Mouse (Mus musculus) intestine, postnatal 0 days (tissue): Measurements from ENCODE around the gene Wwc2. TPM values are rescaled to one million over a fixed set of nuclear protein-coding genes. Genes with fewer than 3 reads are reported as not detected.

ENCODE experiments used
- ATAC-seq: fragments of 200-750 bp; cut with Nextera tagmentation; 2 replicates; pipeline ENCODE4 v1.8.0; 2017; ENCODE audit warnings: mild to moderate bottlenecking, moderate TSS enrichment, moderate library complexity
- H3K27ac ChIP-seq: fragments of 300-500 bp; sonication (generic); 2 replicates; pipeline ENCODE4 v1.5.1; 2014; ENCODE audit warnings: mild to moderate bottlenecking, low read depth, low read length, moderate library complexity
- H3K27me3 ChIP-seq: fragments of 300-500 bp; sonication (generic); replicated peaks from 2 replicates; pipeline ENCODE4 v1.6.1; 2014; ENCODE audit warnings: low read length, mixed read lengths; ENCODE audit not compliant: control insufficient read depth, insufficient read depth
- H3K36me3 ChIP-seq: fragments of 300-500 bp; sonication (generic); 2 replicates; pipeline ENCODE4 v1.6.1; 2014; ENCODE audit warnings: mild to moderate bottlenecking, moderate library complexity; ENCODE audit not compliant: control insufficient read depth, insufficient read depth
- H3K4me1 ChIP-seq: fragments of 300-500 bp; sonication (generic); replicated peaks from 2 replicates; pipeline ENCODE4 v1.6.1; 2014; ENCODE audit warnings: antibody characterized with exemption, low read length, mixed read lengths; ENCODE audit not compliant: control insufficient read depth, insufficient read depth
- H3K4me2 ChIP-seq: fragments of 300-500 bp; sonication (generic); replicated peaks from 2 replicates; pipeline ENCODE4 v1.6.1; 2014; ENCODE audit warnings: low read depth, mild to moderate bottlenecking, moderate library complexity
- H3K4me3 ChIP-seq: fragments of 300-500 bp; sonication (generic); 2 replicates; pipeline ENCODE4 v1.5.1; 2014; ENCODE audit warnings: low read depth, low read length
- H3K9ac ChIP-seq: fragments of 300-500 bp; sonication (generic); 2 replicates; pipeline ENCODE4 v1.6.1; 2014; ENCODE audit warnings: mild to moderate bottlenecking, low read depth, low read length
- H3K9me3 ChIP-seq: fragments of 300-500 bp; sonication (generic); 2 replicates; pipeline ENCODE4 v1.6.1; 2016; ENCODE audit warnings: mixed run types; ENCODE audit not compliant: control insufficient read depth
- CTCF ChIP-seq: sonication (generic); IDR thresholded peaks from 2 replicates; pipeline ENCODE4 v1.5.1; 2016; ENCODE audit warnings: low read depth, mild to moderate bottlenecking, control low read depth, antibody characterized with exemption, moderate library complexity
- WGBS: fragments of 180-500 bp; shearing (Covaris S2); extraction: QIAGEN DNeasy Blood & Tissue Kit; methylation state at CpG from one replicate; pipeline ENCODE4 v1.1.7; 2014; 5-methylcytosine and 5-hydroxymethylcytosine counted together
- polyA plus RNA-seq: library from polyadenylated mRNA; unstranded; fragments of >200 nt; fragmentation: Nextera tagmentation; extraction: Ambion mirVana; gene quantifications from 2 replicates; pipeline ENCODE4 v1.2.1, GENCODE M21; 2015

Wwc2 gene
- polyA plus RNA-seq, 1 experiment from 2014 or later, result 6.7 TPM

- Histone ChIP-seq H3K27ac (0 out of 2 replicates have a peak overlapping the region, but pooled peaks have one; percentile 46), H3K36me3 (no peaks in the 10 kb centered on the region), H3K4me2 (no peak overlapping the region), H3K4me1 (no peaks in the 10 kb centered on the region), H3K9ac (no peak overlapping the region), H3K9me3 (no peaks in the 10 kb centered on the region), H3K27me3 (no peaks in the 10 kb centered on the region), H3K4me3 (no peak overlapping the region)
- ATAC-seq, result no peak
- 65% methylated on average over 10 of the region's 10 CpGs for WGBS
- no peak for TF ChIP-seq CTCF
Observed at GRCm38 (mm10) chr8:47939933-47940870, 50.5 kb downstream of the Wwc2 start.

GRCm38 (mm10) chr8:47939217-47939616, 51.5 kb downstream of the Wwc2 start:
- WGBS, result 67% methylated on average over 7 of the region's 7 CpGs

DNA sequence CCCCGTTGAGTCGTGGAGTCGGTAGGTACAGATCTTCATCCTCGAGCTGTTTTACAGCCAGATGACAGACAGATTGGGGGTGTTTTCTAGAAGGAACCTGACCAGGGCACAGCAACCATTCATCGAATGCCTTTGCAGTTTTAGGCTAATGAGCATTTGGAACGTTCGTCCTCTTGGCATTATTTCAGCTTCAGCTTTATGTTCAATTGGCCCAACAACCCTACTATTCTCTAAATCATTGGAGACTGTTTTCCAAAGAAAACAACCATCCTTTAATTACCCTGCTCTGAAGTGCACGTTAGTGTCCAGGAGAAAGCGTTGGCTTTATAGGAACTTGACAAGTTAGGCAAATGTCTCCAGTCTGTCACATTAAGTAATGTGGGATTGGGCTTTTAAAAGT, 54.3 kb downstream of the Wwc2 start:
- no peak for ATAC-seq
- Histone ChIP-seq H3K36me3 (no peaks in the 10 kb centered on the region), H3K27me3 (no peaks in the 10 kb centered on the region), H3K9ac (no peak overlapping the region), H3K27ac (no peak overlapping the region), H3K4me1 (peaks cover 11% of the 10 kb centered on the region; the same call in 1 of the 2 replicates), H3K9me3 (no peaks in the 10 kb centered on the region), H3K4me2 (no peak overlapping the region), H3K4me3 (no peak overlapping the region)
- TF ChIP-seq CTCF, result no peak
- WGBS, result 62% methylated on average over 9 of the region's 9 CpGs

More at GRCm38 (mm10) chr8:47939217-47939616, 51.5 kb downstream of the Wwc2 start:
- Histone ChIP-seq H3K9me3 (no peaks in the 10 kb centered on the region), H3K27ac (no peak overlapping the region), H3K36me3 (no peaks in the 10 kb centered on the region), H3K4me3 (no peak overlapping the region), H3K4me2 (no peak overlapping the region), H3K4me1 (no peaks in the 10 kb centered on the region), H3K9ac (no peak overlapping the region), H3K27me3 (no peaks in the 10 kb centered on the region)
- TF ChIP-seq CTCF, result no peak
- ATAC-seq, result no peak

GRCm38 (mm10) chr8:47935461-47935860, 55.3 kb downstream of the Wwc2 start:
- H3K27me3 ChIP-seq, result no peaks in the 10 kb centered on the region
- no peak for ATAC-seq
- no peak overlapping the region for H3K9ac ChIP-seq
- no peaks in the 10 kb centered on the region for H3K9me3 ChIP-seq
- no peak overlapping the region for H3K27ac ChIP-seq
- H3K4me3 ChIP-seq, result no peak overlapping the region
- H3K36me3 ChIP-seq, result no peaks in the 10 kb centered on the region
- 84% methylated on average over 5 of the region's 5 CpGs for WGBS
- no peak overlapping the region for H3K4me2 ChIP-seq
- TF ChIP-seq CTCF, result no peak
- peaks cover 11% of the 10 kb centered on the region; the same call in 1 of the 2 replicates for H3K4me1 ChIP-seq

DNA sequence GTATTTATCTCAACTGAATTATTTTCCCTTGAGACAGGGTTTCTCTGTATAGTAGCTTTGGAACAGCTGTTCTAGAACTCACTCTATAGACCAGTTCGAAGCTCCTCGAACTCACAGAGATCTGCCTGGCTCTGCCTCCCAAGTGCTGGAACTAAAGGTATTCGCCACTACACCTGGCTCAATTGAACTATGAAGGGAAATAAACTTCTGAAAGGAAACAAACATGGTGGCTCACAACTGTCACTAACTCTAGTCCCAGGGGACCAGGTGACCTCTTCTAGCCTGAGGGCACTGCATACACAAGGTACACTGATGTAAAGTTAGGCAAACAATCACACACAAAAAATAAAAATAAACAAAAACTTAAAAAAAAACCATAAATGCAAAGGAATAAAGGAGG, 57.6 kb downstream of the Wwc2 start:
- H3K36me3 ChIP-seq, result no peaks in the 10 kb centered on the region
- H3K4me2 ChIP-seq, result no peak overlapping the region
- no peak overlapping the region for H3K9ac ChIP-seq
- no peak overlapping the region for H3K27ac ChIP-seq
- 84% methylated on average over 3 of the region's 3 CpGs for WGBS
- H3K9me3 ChIP-seq, result no peaks in the 10 kb centered on the region
- no peak for TF ChIP-seq CTCF
- H3K4me3 ChIP-seq, result no peak overlapping the region
- no peaks in the 10 kb centered on the region for H3K27me3 ChIP-seq
- peaks cover 11% of the 10 kb centered on the region; the same call in 1 of the 2 replicates for H3K4me1 ChIP-seq
- ATAC-seq, result no peak

DNA sequence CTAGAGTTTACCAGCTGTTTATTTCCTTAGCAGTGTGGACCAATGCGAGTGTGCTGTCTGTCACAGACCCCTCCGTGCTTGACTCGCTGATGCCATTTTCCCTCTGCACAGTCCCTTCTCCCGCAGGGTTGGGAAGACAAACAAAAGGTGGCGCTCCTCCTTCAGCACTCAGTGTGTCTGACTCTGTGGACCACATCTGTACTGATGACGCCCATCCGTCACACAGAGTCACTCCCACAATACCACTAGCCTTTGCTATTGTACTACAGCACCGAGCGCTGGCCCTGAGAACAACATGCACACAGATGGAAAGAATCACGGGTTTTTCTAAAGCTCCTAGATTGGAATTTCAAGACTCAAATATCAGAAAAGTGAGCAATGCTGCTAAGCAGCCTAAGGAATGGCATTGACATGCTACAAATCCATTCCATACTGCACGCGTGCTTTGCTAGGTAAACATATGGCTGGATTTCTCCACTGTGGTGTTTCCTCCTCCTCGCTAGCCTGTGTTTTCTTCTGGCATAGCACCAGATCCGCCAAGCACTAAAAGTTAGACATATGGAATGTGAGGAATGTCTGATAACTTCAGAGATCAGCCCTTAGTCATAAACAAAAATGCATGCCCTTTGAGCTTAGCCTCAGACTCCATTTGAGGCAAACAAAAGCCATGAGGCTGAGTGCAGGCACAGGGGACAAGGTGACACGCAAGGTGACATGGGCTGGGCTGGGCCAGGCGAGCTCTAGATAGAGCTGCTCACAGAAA, 58.5 kb downstream of the Wwc2 start:
- H3K27me3 ChIP-seq, result no peaks in the 10 kb centered on the region
- 22% methylated on average over 16 of the region's 16 CpGs for WGBS
- H3K4me3 ChIP-seq, result no peak overlapping the region
- H3K27ac ChIP-seq, result no peak overlapping the region
- peaks cover 11% of the 10 kb centered on the region; the same call in 1 of the 2 replicates for H3K4me1 ChIP-seq
- H3K36me3 ChIP-seq, result no peaks in the 10 kb centered on the region
- peak; percentile 51; the same call in 1 of the 2 replicates for ATAC-seq
- peak overlapping the region; percentile 35; the same call in 1 of the 2 replicates for H3K4me2 ChIP-seq
- peak; percentile 54 for TF ChIP-seq CTCF
- no peak overlapping the region for H3K9ac ChIP-seq
- no peaks in the 10 kb centered on the region for H3K9me3 ChIP-seq
